Mouse (Mus musculus) left cerebral cortex, postnatal 10 days (tissue): ENCODE data around the gene Cxcr3. TPM values are rescaled to one million over a fixed set of nuclear protein-coding genes. Genes with fewer than 3 reads are reported as not detected.

Source experiments
- DNase-seq, 2 experiments: peaks; one replicate each; pipeline ENCODE4 v3.0.0; 2021 to 2022; ENCODE audit warnings: low spot score in 2 of 2, mixed read lengths in 1 of 2; ENCODE audit errors: extremely low spot score in 1 of 2
- intact Hi-C: fragments of 180-260 bp; cut with DNase I; formaldehyde crosslinking; loops from one replicate; pipeline ENCODE4 v1.15.1; 2025
- total RNA-seq, 2 experiments: library from RNA; stranded (reverse); gene quantifications; 2 replicates each; pipeline ENCODE4 v1.2.3; 2021

Cxcr3 gene
- not detected for total RNA-seq

- peak in 1 of 2 experiments; percentile 34 for DNase-seq
- intact Hi-C loops = no loop called here
Measured at GRCm38 (mm10) chrX:101733828-101734319, at the start of gene Cxcr3. Gene Cxcr3, minus strand, starts transcription at chrX:101734269.

- DNase-seq = peak; percentile 33 to 56
- intact Hi-C loops = loop anchor here (5.0 kb wide), 1 partner anchor 95 kb away; no protein-coding TSS in a partner anchor
Measured at GRCm38 (mm10) chrX:101772035-101772434, 38.0 kb upstream of the Cxcr3 start.

GRCm38 (mm10) chrX:101770307-101770706 lies 36.2 kb upstream of the Cxcr3 start:
- intact Hi-C loops = loop anchor here (5.0 kb wide), 1 partner anchor 93 kb away; no protein-coding TSS in a partner anchor
- no peak for DNase-seq

GRCm38 (mm10) chrX:101769478-101769877 lies 35.4 kb upstream of the Cxcr3 start:
- no peak for DNase-seq
- intact Hi-C loops = no loop called here

GRCm38 (mm10) chrX:101767280-101767679 lies 33.2 kb upstream of the Cxcr3 start:
- intact Hi-C loops = no loop called here
- DNase-seq = no peak

GRCm38 (mm10) chrX:101765111-101765510 lies 31.0 kb upstream of the Cxcr3 start:
- DNase-seq = peak in 1 of 2 experiments; percentile 38
- intact Hi-C loops = no loop called here

- intact Hi-C loops = no loop called here
- no peak for DNase-seq
Measured at GRCm38 (mm10) chrX:101764621-101765020, 30.6 kb upstream of the Cxcr3 start.

- intact Hi-C loops = no loop called here
- peak in 1 of 2 experiments; percentile 28 for DNase-seq
Measured at GRCm38 (mm10) chrX:101754478-101754877, 20.4 kb upstream of the Cxcr3 start.

GRCm38 (mm10) chrX:101750144-101750543 lies 16.1 kb upstream of the Cxcr3 start:
- DNase-seq = no peak
- intact Hi-C loops = no loop called here

- intact Hi-C loops = no loop called here
Measured at GRCm38 (mm10) chrX:101741064-101741433, 7.0 kb upstream of the Cxcr3 start.

GRCm38 (mm10) chrX:101740335-101741063 lies 6.4 kb upstream of the Cxcr3 start:
- intact Hi-C loops = no loop called here
- DNase-seq = peak in 1 of 2 experiments; percentile 25

More at GRCm38 (mm10) chrX:101741064-101741433, 7.0 kb upstream of the Cxcr3 start:
- DNase-seq = no peak

- DNase-seq = no peak
- intact Hi-C loops = no loop called here
Measured at GRCm38 (mm10) chrX:101737201-101737600, 3.1 kb upstream of the Cxcr3 start.

- DNase-seq = no peak
- intact Hi-C loops = no loop called here
Measured at GRCm38 (mm10) chrX:101734981-101735380, 912 bp upstream of the Cxcr3 start.

GRCm38 (mm10) chrX:101733288-101733687 lies 781 bp downstream of the Cxcr3 start:
- no peak for DNase-seq
- intact Hi-C loops = no loop called here

- intact Hi-C loops = no loop called here
- DNase-seq = no peak
Measured at GRCm38 (mm10) chrX:101732644-101733043, 1.4 kb downstream of the Cxcr3 start.

- intact Hi-C loops = no loop called here
- DNase-seq = no peak
Measured at GRCm38 (mm10) chrX:101730010-101730409, 4.1 kb downstream of the Cxcr3 start.

- intact Hi-C loops = no loop called here
- no peak for DNase-seq
Measured at GRCm38 (mm10) chrX:101720401-101720800, 13.7 kb downstream of the Cxcr3 start.

- DNase-seq = no peak
- intact Hi-C loops = no loop called here
Measured at GRCm38 (mm10) chrX:101705111-101705510, 29.0 kb downstream of the Cxcr3 start.

GRCm38 (mm10) chrX:101698232-101698631 lies 35.8 kb downstream of the Cxcr3 start:
- intact Hi-C loops = no loop called here
- DNase-seq = no peak

- DNase-seq = no peak
- intact Hi-C loops = no loop called here
Measured at GRCm38 (mm10) chrX:101697537-101697936, 36.5 kb downstream of the Cxcr3 start.
